ENCODE assay signal across 30 mouse cellular contexts in the genomic region with DNA sequence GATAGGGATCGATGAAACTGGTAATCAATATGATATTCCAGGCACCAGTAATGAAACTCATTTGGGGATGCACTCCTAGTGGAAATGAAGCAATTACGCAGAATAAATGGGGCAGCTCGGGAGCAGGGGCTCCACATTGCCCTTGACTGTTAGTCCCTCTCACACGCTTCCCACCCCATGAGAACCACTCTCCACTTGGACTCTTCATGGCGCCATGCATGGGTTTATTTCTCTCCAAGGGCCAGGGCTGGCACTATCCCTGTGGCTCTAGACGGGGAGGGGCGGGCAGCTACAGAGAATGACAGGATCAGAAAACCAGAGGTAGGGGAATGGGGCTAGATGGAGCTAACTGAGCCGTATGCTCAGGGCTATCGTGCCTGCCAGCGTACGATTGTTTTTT. TPM values are rescaled to one million over a fixed set of nuclear protein-coding genes. Genes with fewer than 3 reads are reported as not detected.
DNase-seq lines count a peak whose midpoint lies in the region; ATAC-seq and TF ChIP-seq lines count a peak whose summit lies in the region.
"Had no signal": no experiment of that assay in that cellular context is flagged by ENCODE, and none has a peak within 500 bp of the region (broad histone marks: within the 10 kb centered on the region; RNA-seq: fewer than 3 reads in every experiment).

No protein-coding gene starts in this region.

- H3K27ac ChIP-seq in forebrain, embryonic 14.5 days (ENCODE audit: low read depth, low read length), result peak overlapping the region; percentile 14; the same call in 1 of the 2 replicates
- H3K27ac ChIP-seq in forebrain, embryonic 10.5 days, result no peak overlapping the region
- no peak overlapping the region for H3K27ac ChIP-seq in midbrain, embryonic 14.5 days (replicated peaks; ENCODE audit: low read depth, low read length)
- no peak overlapping the region for H3K27ac ChIP-seq in midbrain, postnatal 0 days (ENCODE audit: low read depth, low read length)
- H3K27ac ChIP-seq in hindbrain, embryonic 16.5 days (ENCODE audit: low read depth, low read length), result no peak overlapping the region
- peak overlapping the region; percentile 67; the same call in 1 of the 2 replicates for H3K27ac ChIP-seq in olfactory bulb, adult 2 months (ENCODE audit: insufficient read depth, low read depth, low read length)
- H3K27ac ChIP-seq: embryonic facial prominence, embryonic 12.5 days; kidney, postnatal 0 days; limb, embryonic 15.5 days; liver, embryonic 13.5 days; stomach, postnatal 0 days had no signal

- no peaks in the 10 kb centered on the region for H3K27me3 ChIP-seq in forebrain, embryonic 14.5 days (replicated peaks; ENCODE audit: control insufficient read depth, insufficient read depth, low read length)
- H3K27me3 ChIP-seq in forebrain, embryonic 10.5 days (ENCODE audit: poor library complexity, severe bottlenecking), result no peaks in the 10 kb centered on the region
- H3K27me3 ChIP-seq in midbrain, embryonic 14.5 days (ENCODE audit: control insufficient read depth, insufficient read depth, low read length), result no peaks in the 10 kb centered on the region
- no peaks in the 10 kb centered on the region for H3K27me3 ChIP-seq in midbrain, postnatal 0 days (ENCODE audit: insufficient read depth, low read length)
- H3K27me3 ChIP-seq in hindbrain, embryonic 16.5 days (replicated peaks; ENCODE audit: control insufficient read depth, insufficient read depth, low read length), result no peaks in the 10 kb centered on the region
- H3K27me3 ChIP-seq: embryonic facial prominence, embryonic 12.5 days; limb, embryonic 15.5 days; liver, embryonic 13.5 days had no signal

- intact Hi-C loops in left cerebral cortex, postnatal 14 days (cut with DNase I), result no loop called here

- H3K9ac ChIP-seq in forebrain, embryonic 14.5 days (ENCODE audit: low read length), result no peak overlapping the region
- H3K9ac ChIP-seq in midbrain, embryonic 14.5 days (replicated peaks; ENCODE audit: low read length), result no peak overlapping the region
- no peak overlapping the region for H3K9ac ChIP-seq in midbrain, postnatal 0 days (replicated peaks; ENCODE audit: low read length, poor library complexity, severe bottlenecking)
- no peak overlapping the region for H3K9ac ChIP-seq in hindbrain, embryonic 16.5 days (ENCODE audit: low read depth, low read length)
- H3K9ac ChIP-seq: embryonic facial prominence, embryonic 12.5 days; limb, embryonic 15.5 days; liver, embryonic 13.5 days had no signal

- ATAC-seq in forebrain, embryonic 14.5 days, result no peak
- no peak for ATAC-seq in midbrain, embryonic 14.5 days (ENCODE audit: low FRiP score, low TSS enrichment)
- no peak for ATAC-seq in midbrain, postnatal 0 days (ENCODE audit: low FRiP score)
- 0 out of 2 replicates have a peak, but pooled peaks have one; percentile 18 for ATAC-seq in hindbrain, embryonic 16.5 days
- ATAC-seq: intestine, embryonic 16.5 days; lung, postnatal 0 days had no signal

- H3K4me2 ChIP-seq in forebrain, embryonic 14.5 days (ENCODE audit: low read length), result no peak overlapping the region
- no peak overlapping the region for H3K4me2 ChIP-seq in midbrain, embryonic 14.5 days (ENCODE audit: low read length)
- H3K4me2 ChIP-seq in midbrain, postnatal 0 days (ENCODE audit: low read depth, low read length, poor library complexity, severe bottlenecking), result no peak overlapping the region
- no peak overlapping the region for H3K4me2 ChIP-seq in hindbrain, embryonic 16.5 days (ENCODE audit: low read length)
- H3K4me2 ChIP-seq: embryonic facial prominence, embryonic 12.5 days; limb, embryonic 15.5 days; liver, embryonic 13.5 days had no signal

- peaks cover 3% of the 10 kb centered on the region; the same call in 1 of the 2 replicates for H3K4me1 ChIP-seq in forebrain, embryonic 14.5 days (ENCODE audit: control insufficient read depth, insufficient read depth, low read length)
- H3K4me1 ChIP-seq in forebrain, embryonic 10.5 days, result peaks cover 35% of the 10 kb centered on the region
- peaks cover 21% of the 10 kb centered on the region for H3K4me1 ChIP-seq in midbrain, embryonic 14.5 days (ENCODE audit: control insufficient read depth, insufficient read depth, low read length)
- H3K4me1 ChIP-seq in midbrain, postnatal 0 days (ENCODE audit: insufficient read depth, low read length), result peaks cover 3% of the 10 kb centered on the region
- H3K4me1 ChIP-seq in hindbrain, embryonic 16.5 days (ENCODE audit: control insufficient read depth, insufficient read depth, low read depth, low read length), result peaks cover 25% of the 10 kb centered on the region
- H3K4me1 ChIP-seq in olfactory bulb, adult 2 months (ENCODE audit: control insufficient read depth, insufficient read depth, low read length), result peaks cover 50% of the 10 kb centered on the region

- H3K36me3 ChIP-seq in forebrain, embryonic 14.5 days (ENCODE audit: control insufficient read depth, insufficient read depth, low read length), result no peaks in the 10 kb centered on the region
- no peaks in the 10 kb centered on the region for H3K36me3 ChIP-seq in forebrain, embryonic 10.5 days (replicated peaks)
- no peaks in the 10 kb centered on the region for H3K36me3 ChIP-seq in midbrain, embryonic 14.5 days (ENCODE audit: control insufficient read depth, insufficient read depth, low read length)
- H3K36me3 ChIP-seq in midbrain, postnatal 0 days (ENCODE audit: insufficient read depth, low read length), result no peaks in the 10 kb centered on the region
- no peaks in the 10 kb centered on the region for H3K36me3 ChIP-seq in hindbrain, embryonic 16.5 days (ENCODE audit: control insufficient read depth, insufficient read depth, low read length)
- H3K36me3 ChIP-seq: embryonic facial prominence, embryonic 12.5 days; G1E; limb, embryonic 10.5 days; limb, embryonic 15.5 days; liver, embryonic 13.5 days had no signal

- no peak for TF ChIP-seq CTCF in midbrain, postnatal 0 days (IDR thresholded peaks at IDR 0.05)
- no peak for TF ChIP-seq CTCF in olfactory bulb, adult 2 months (IDR thresholded peaks at IDR 0.05; ENCODE audit: insufficient read depth, low read depth, low read length)

- no peaks in the 10 kb centered on the region for H3K9me3 ChIP-seq in forebrain, embryonic 14.5 days (replicated peaks; ENCODE audit: control insufficient read depth, low read length)
- H3K9me3 ChIP-seq in forebrain, embryonic 10.5 days, result peaks cover 7% of the 10 kb centered on the region; the same call in 1 of the 2 replicates
- H3K9me3 ChIP-seq in midbrain, embryonic 14.5 days (ENCODE audit: control insufficient read depth, low read length), result 0 out of 2 replicates have a peak, but pooled peaks cover 3% of the 10 kb centered on the region
- no peaks in the 10 kb centered on the region for H3K9me3 ChIP-seq in midbrain, postnatal 0 days (ENCODE audit: low read length)
- no peaks in the 10 kb centered on the region for H3K9me3 ChIP-seq in hindbrain, embryonic 16.5 days (ENCODE audit: control insufficient read depth, low read length)
- H3K9me3 ChIP-seq: embryonic facial prominence, embryonic 12.5 days; G1E; limb, embryonic 10.5 days; limb, embryonic 15.5 days; liver, embryonic 13.5 days had no signal

- H3K4me3 ChIP-seq in forebrain, embryonic 14.5 days (ENCODE audit: low read depth, low read length), result no peak overlapping the region
- no peak overlapping the region for H3K4me3 ChIP-seq in forebrain, embryonic 10.5 days
- H3K4me3 ChIP-seq in midbrain, embryonic 14.5 days (replicated peaks; ENCODE audit: low read depth, low read length), result no peak overlapping the region
- H3K4me3 ChIP-seq in midbrain, postnatal 0 days (ENCODE audit: low read depth, low read length), result no peak overlapping the region
- no peak overlapping the region for H3K4me3 ChIP-seq in hindbrain, embryonic 16.5 days (ENCODE audit: low read length)
- no peak overlapping the region for H3K4me3 ChIP-seq in olfactory bulb, adult 2 months (ENCODE audit: insufficient read depth, low read depth, low read length)
- H3K4me3 ChIP-seq: embryonic facial prominence, embryonic 12.5 days; limb, embryonic 10.5 days; limb, embryonic 15.5 days; liver, embryonic 13.5 days had no signal

- no peak for TF ChIP-seq POLR2A in olfactory bulb, adult 2 months (IDR thresholded peaks at IDR 0.05; ENCODE audit: insufficient read depth, low read depth, low read length)

- DNase-seq in forebrain, embryonic 14.5 days (ENCODE audit: low spot score), result no peak
- DNase-seq in forebrain, embryonic 10.5 days (ENCODE audit: extremely low spot score, low spot score), result no peak
- DNase-seq in midbrain, embryonic 14.5 days, result peak; percentile 28
- no peak for DNase-seq in midbrain, postnatal 0 days (ENCODE audit: low spot score)
- DNase-seq in left cerebral cortex, postnatal 14 days (ENCODE audit: low spot score in 2 of 2), result no peak
- DNase-seq: adrenal gland, postnatal 10 days; cerebellum, adult 11 months; cerebellum, adult 9-10 months; embryo, embryonic 11 days; gastrocnemius, postnatal 10 days; heart, postnatal 14 days; kidney, adult 8-10 months; kidney, postnatal 4 days; layer of hippocampus, postnatal 36 days; liver, embryonic 13.5 days; lung, adult 18-20 months; lung, postnatal 4 days; right cerebral cortex, postnatal 4 days; thymus, adult 2 months; thymus, postnatal 4 days had no signal

- 72% methylated on average over 11 of the region's 11 CpGs for WGBS in forebrain, embryonic 14.5 days
- 82% methylated on average over 11 of the region's 11 CpGs for WGBS in forebrain, embryonic 10.5 days
- WGBS in midbrain, embryonic 14.5 days, result 63% methylated on average over 11 of the region's 11 CpGs
- 71% methylated on average over 11 of the region's 11 CpGs for WGBS in midbrain, postnatal 0 days
- WGBS in hindbrain, embryonic 16.5 days, result 54% methylated on average over 11 of the region's 11 CpGs
- 75% methylated on average over 11 of the region's 11 CpGs for WGBS in olfactory bulb, adult 2 months

RNA-seq across cellular contexts. Expression of a gene that starts 29.6 kb away (rescaled TPM):
- 33.1 and 35.3 TPM in 2 replicates for polyA plus RNA-seq in forebrain, embryonic 14.5 days (2014; fragmentation: Nextera tagmentation; extraction: Ambion mirVana)
- polyA plus RNA-seq in forebrain, embryonic 10.5 days (2016; fragmentation: Nextera tagmentation; extraction: Ambion mirVana), result 23.3 and 23.4 TPM in 2 replicates
- 48.4 and 54.2 TPM in 2 replicates for polyA plus RNA-seq in midbrain, embryonic 14.5 days (2014; fragmentation: Nextera tagmentation; extraction: Ambion mirVana)
- total RNA-seq in midbrain, postnatal 0 days (2014; rRNA removed), result 64.3 and 66.1 TPM in 2 replicates
- 31.4 and 34.8 TPM in 2 replicates for polyA plus RNA-seq in midbrain, postnatal 0 days (2015; fragmentation: Nextera tagmentation; extraction: Ambion mirVana)
- 19.9 and 23.5 TPM in 2 replicates for polyA plus RNA-seq in hindbrain, embryonic 16.5 days (2015; fragmentation: Nextera tagmentation; extraction: Ambion mirVana)
- not detected in 2 replicates for polyA plus RNA-seq in olfactory bulb, adult 2 months (2012; ENCODE audit: insufficient read depth, insufficient read length, low replicate concordance, missing spikeins)
- 10 to 100 TPM; 74.8 to 77.2 TPM for total RNA-seq in left cerebral cortex, postnatal 14 days (2021)

Comparison
In these comparisons a context has a peak if more than half of its experiments do, and no peak if none do; other contexts are left out.
1. H3K27ac ChIP-seq: peak in forebrain, embryonic 14.5 days (single experiment) and olfactory bulb, adult 2 months (single experiment); none in forebrain, embryonic 10.5 days (single experiment), midbrain, embryonic 14.5 days (single experiment), midbrain, postnatal 0 days (single experiment) and hindbrain, embryonic 16.5 days (single experiment).
2. RNA of a gene that starts 29.6 kb away (polyA plus RNA-seq): 48.4 to 54.2 TPM in midbrain, embryonic 14.5 days, 33.1 to 35.3 TPM in forebrain, embryonic 14.5 days, 31.4 to 34.8 TPM in midbrain, postnatal 0 days, 23.3 to 23.4 TPM in forebrain, embryonic 10.5 days and 19.9 to 23.5 TPM in hindbrain, embryonic 16.5 days; not detected in olfactory bulb, adult 2 months; every median in the first group is over 10 times any median in the second.